Mouse (Mus musculus): ENCODE data around the gene Aurkb.
"Not testable (repeated sequence)": the region's sequence is repeated elsewhere in the genome, so short reads cannot be mapped to it uniquely, and the experiment has no call there.

Gene Aurkb

GRCm38 (mm10) chr11:69080855-69081222, 35.4 kb downstream of the Aurkb start:
- no peak for DNase-seq (ENCODE audit: low read depth)

GRCm38 (mm10) chr11:69081613-69082012, 36.2 kb downstream of the Aurkb start:
- DNase-seq (ENCODE audit: low read depth), result no peak

- no peak for DNase-seq (ENCODE audit: low read depth)
These were observed 40.2 kb downstream of the Aurkb start for GRCm38 (mm10) chr11:69085608-69086007.

GRCm38 (mm10) chr11:69086390-69086789, 40.9 kb downstream of the Aurkb start:
- DNase-seq (ENCODE audit: low read depth), result no peak

GRCm38 (mm10) chr11:69087082-69087481, 41.6 kb downstream of the Aurkb start:
- DNase-seq (ENCODE audit: low read depth), result no peak

- peak; percentile 35 for DNase-seq (ENCODE audit: low read depth)
These were observed 42.1 kb downstream of the Aurkb start for GRCm38 (mm10) chr11:69087597-69087996.

- DNase-seq (ENCODE audit: low read depth), result peak; percentile 94
These were observed 42.8 kb downstream of the Aurkb start, which contains the start of gene Vamp2 for GRCm38 (mm10) chr11:69088103-69088855. Vamp2 (plus strand) TSS chr11:69088490.

- DNase-seq (ENCODE audit: low read depth), result peak; percentile 60
These were observed 43.6 kb downstream of the Aurkb start for GRCm38 (mm10) chr11:69088856-69089615.

- no peak for DNase-seq (ENCODE audit: low read depth)
These were observed 44.3 kb downstream of the Aurkb start for GRCm38 (mm10) chr11:69089616-69090290.

GRCm38 (mm10) chr11:69090367-69090766, 44.9 kb downstream of the Aurkb start:
- no peak for DNase-seq (ENCODE audit: low read depth)

- no peak for DNase-seq (ENCODE audit: low read depth)
These were observed 46.3 kb downstream of the Aurkb start for GRCm38 (mm10) chr11:69091566-69092385.

GRCm38 (mm10) chr11:69092386-69092751, 46.9 kb downstream of the Aurkb start:
- peak; percentile 94 for DNase-seq (ENCODE audit: low read depth)

- DNase-seq (ENCODE audit: low read depth), result peak; percentile 76
These were observed 47.4 kb downstream of the Aurkb start for GRCm38 (mm10) chr11:69092871-69093270.

- DNase-seq (ENCODE audit: low read depth), result not testable (repeated sequence)
These were observed 48.4 kb downstream of the Aurkb start for GRCm38 (mm10) chr11:69093856-69094255.

- peak; percentile 100 for DNase-seq (ENCODE audit: low read depth)
These were observed 49.4 kb downstream of the Aurkb start, which contains the start of gene Per1 for GRCm38 (mm10) chr11:69094697-69095429. Per1 (plus strand) TSS chr11:69095217.

- peak; percentile 83 for DNase-seq (ENCODE audit: low read depth)
These were observed 50.2 kb downstream of the Aurkb start for GRCm38 (mm10) chr11:69095511-69096231.

- DNase-seq (ENCODE audit: low read depth), result no peak
These were observed 51.0 kb downstream of the Aurkb start for GRCm38 (mm10) chr11:69096360-69096986.

GRCm38 (mm10) chr11:69096987-69097900, 51.8 kb downstream of the Aurkb start:
- peak; percentile 93 for DNase-seq (ENCODE audit: low read depth)
